Mouse (Mus musculus): ENCODE results near the gene Tex261. TPM values are rescaled to one million over a fixed set of nuclear protein-coding genes. Genes with fewer than 3 reads are reported as not detected.

Gene Tex261
- total and polyA plus RNA-seq, 2 experiments from 2014 or later = 42.3 to 80.4 TPM

GRCm38 (mm10) chr6:83743212-83743611 is 32.4 kb downstream of the Tex261 start:
- no peak overlapping the region for H3K4me3 ChIP-seq (ENCODE audit: low read depth, low read length)
- no peak for ATAC-seq
- WGBS = 56% methylated on average over 5 of the region's 5 CpGs
- H3K9me3 ChIP-seq (ENCODE audit: low read length) = no peaks in the 10 kb centered on the region
- H3K27ac ChIP-seq (ENCODE audit: low read depth, low read length) = no peak overlapping the region
- no peak for TF ChIP-seq CTCF (IDR thresholded peaks at IDR 0.05; ENCODE audit: low read depth)
- H3K27me3 ChIP-seq (ENCODE audit: insufficient read depth, low read length) = no peaks in the 10 kb centered on the region
- no peak overlapping the region for H3K4me2 ChIP-seq (ENCODE audit: low read depth)
- DNase-seq = no peak
- no peaks in the 10 kb centered on the region for H3K36me3 ChIP-seq (ENCODE audit: insufficient read depth)
- H3K9ac ChIP-seq = no peak overlapping the region
- H3K4me1 ChIP-seq (ENCODE audit: insufficient read depth) = no peaks in the 10 kb centered on the region

DNA sequence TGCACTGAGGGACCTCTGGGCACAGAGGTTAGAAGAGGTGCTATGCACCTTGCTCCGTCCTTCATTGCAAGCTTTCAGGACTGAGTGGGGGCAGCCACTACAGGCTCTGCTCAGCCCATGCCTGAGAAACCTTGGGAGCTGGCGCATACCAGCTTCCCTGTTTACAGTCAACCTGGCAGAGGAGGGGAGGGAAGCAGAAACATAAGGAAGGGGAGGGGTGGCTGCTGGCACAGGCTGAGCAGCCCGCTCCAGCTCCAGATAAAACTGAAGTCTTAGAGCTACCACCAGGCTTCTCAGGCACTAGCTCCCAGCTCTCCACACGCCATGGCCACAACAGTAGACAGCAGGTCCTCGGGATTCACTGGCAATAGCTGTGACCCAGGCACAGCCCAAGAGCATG is 32.9 kb downstream of the Tex261 start, which contains the start of gene Atp6v1b1:
TSS of gene Atp6v1b1 (plus strand) at position 230 of the 400 bp plus-strand sequence.
- no peaks in the 10 kb centered on the region for H3K36me3 ChIP-seq (ENCODE audit: insufficient read depth)
- no peaks in the 10 kb centered on the region for H3K4me1 ChIP-seq (ENCODE audit: insufficient read depth)
- no peak within 1 kb of the TSS for H3K4me3 ChIP-seq (ENCODE audit: low read depth, low read length)
- H3K9ac ChIP-seq = no peak within 1 kb of the TSS
- H3K27ac ChIP-seq (ENCODE audit: low read depth, low read length) = no peak within 1 kb of the TSS
- ATAC-seq (peak; percentile 61), DNase-seq (no peak)
- WGBS = 40% methylated on average over 5 of the region's 5 CpGs
- no peaks in the 10 kb centered on the region for H3K9me3 ChIP-seq (ENCODE audit: low read length)
- TF ChIP-seq CTCF (IDR thresholded peaks at IDR 0.05; ENCODE audit: low read depth) = no peak
- H3K4me2 ChIP-seq (ENCODE audit: low read depth) = no peak within 1 kb of the TSS
- no peaks in the 10 kb centered on the region for H3K27me3 ChIP-seq (ENCODE audit: insufficient read depth, low read length)

DNA sequence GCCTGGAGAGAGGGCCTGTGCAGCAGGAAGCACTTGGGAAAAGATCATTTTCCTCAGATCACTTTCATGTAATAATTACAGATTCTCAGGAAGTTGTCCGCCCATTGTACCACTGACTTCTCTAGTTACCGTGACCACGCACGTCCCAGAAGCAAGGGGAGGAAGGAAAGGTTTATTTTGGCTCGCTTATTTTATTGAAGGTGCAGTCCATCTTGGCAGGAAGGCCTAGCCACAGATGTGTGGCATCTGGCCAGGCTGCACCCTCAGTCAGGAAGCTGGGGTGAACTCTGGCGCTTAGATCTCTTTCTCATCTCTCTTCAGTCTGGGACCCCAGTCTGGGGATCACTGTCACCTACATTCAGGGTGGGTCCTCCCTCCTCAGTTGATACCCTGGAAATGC is 37.0 kb downstream of the Tex261 start:
- no peak for TF ChIP-seq CTCF (IDR thresholded peaks at IDR 0.05; ENCODE audit: low read depth)
- Histone ChIP-seq H3K4me1 (ENCODE audit: insufficient read depth) (no peaks in the 10 kb centered on the region), H3K9ac (no peak overlapping the region), H3K4me2 (ENCODE audit: low read depth) (no peak overlapping the region), H3K27ac (ENCODE audit: low read depth, low read length) (no peak overlapping the region), H3K9me3 (ENCODE audit: low read length) (no peaks in the 10 kb centered on the region), H3K36me3 (ENCODE audit: insufficient read depth) (no peaks in the 10 kb centered on the region), H3K27me3 (ENCODE audit: insufficient read depth, low read length) (no peaks in the 10 kb centered on the region), H3K4me3 (ENCODE audit: low read depth, low read length) (no peak overlapping the region)
- DNase-seq (no peak), ATAC-seq (no peak)
- WGBS = 83% methylated on average over 6 of the region's 6 CpGs

DNA sequence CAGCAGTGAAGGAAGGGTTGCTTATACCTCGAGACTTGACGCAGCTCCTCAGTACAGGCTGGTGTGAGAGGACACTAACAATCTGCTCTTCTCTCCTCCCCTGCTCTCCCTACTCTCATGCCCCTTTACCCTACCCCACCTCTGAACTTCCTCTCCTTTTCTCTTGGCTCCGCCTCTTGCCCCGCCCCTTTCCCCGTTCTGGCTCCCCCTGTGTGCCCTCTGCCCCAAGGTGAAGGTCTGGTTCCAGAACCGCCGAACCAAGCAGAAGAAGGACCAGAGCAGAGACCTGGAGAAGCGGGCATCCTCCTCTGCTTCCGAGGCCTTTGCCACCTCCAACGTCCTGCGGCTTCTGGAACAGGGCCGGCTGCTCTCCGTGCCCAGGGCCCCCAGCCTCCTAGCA is 38.3 kb downstream of the Tex261 start:
- 34% methylated on average over 13 of the region's 13 CpGs for WGBS
- H3K4me1 ChIP-seq (ENCODE audit: insufficient read depth) = no peaks in the 10 kb centered on the region
- no peaks in the 10 kb centered on the region for H3K27me3 ChIP-seq (ENCODE audit: insufficient read depth, low read length)
- H3K9ac ChIP-seq = no peak overlapping the region
- no peak for TF ChIP-seq CTCF (IDR thresholded peaks at IDR 0.05; ENCODE audit: low read depth)
- no peak overlapping the region for H3K4me3 ChIP-seq (ENCODE audit: low read depth, low read length)
- no peaks in the 10 kb centered on the region for H3K9me3 ChIP-seq (ENCODE audit: low read length)
- no peak overlapping the region for H3K27ac ChIP-seq (ENCODE audit: low read depth, low read length)
- no peaks in the 10 kb centered on the region for H3K36me3 ChIP-seq (ENCODE audit: insufficient read depth)
- ATAC-seq (no peak), DNase-seq (no peak)
- H3K4me2 ChIP-seq (ENCODE audit: low read depth) = no peak overlapping the region

DNA sequence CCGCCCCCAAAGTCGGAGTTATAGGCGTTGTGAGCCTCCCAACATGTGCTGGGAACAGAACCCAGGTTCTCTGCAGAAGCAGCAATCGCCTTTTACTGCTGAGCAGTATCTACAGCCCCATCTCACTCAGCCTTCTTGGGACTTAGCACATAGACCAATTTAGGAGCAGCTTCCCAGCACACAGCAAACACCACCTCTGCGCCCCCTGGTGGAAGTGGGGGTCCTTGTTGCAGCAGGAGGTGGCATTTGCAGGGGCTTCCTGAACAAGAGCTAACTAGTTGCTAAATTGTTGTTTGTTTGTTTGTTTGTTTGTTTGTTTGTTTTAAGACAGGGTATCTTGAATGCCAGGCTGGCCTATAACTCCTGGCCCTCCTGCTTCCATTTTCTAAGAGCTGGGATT is 44.5 kb downstream of the Tex261 start:
- Histone ChIP-seq H3K36me3 (ENCODE audit: insufficient read depth) (no peaks in the 10 kb centered on the region), H3K4me2 (ENCODE audit: low read depth) (no peak overlapping the region), H3K9ac (no peak overlapping the region), H3K4me1 (ENCODE audit: insufficient read depth) (no peaks in the 10 kb centered on the region), H3K27me3 (ENCODE audit: insufficient read depth, low read length) (peaks cover 3% of the 10 kb centered on the region), H3K4me3 (ENCODE audit: low read depth, low read length) (no peak overlapping the region), H3K9me3 (ENCODE audit: low read length) (no peaks in the 10 kb centered on the region), H3K27ac (ENCODE audit: low read depth, low read length) (no peak overlapping the region)
- no peak for DNase-seq
- no peak for ATAC-seq
- 28% methylated on average over 5 of the region's 5 CpGs for WGBS
- peak; percentile 66 for TF ChIP-seq CTCF (IDR thresholded peaks at IDR 0.05; ENCODE audit: low read depth)

GRCm38 (mm10) chr6:83729350-83729970 is 46.2 kb downstream of the Tex261 start:
- H3K27ac ChIP-seq (ENCODE audit: low read depth, low read length) = no peak overlapping the region

DNA sequence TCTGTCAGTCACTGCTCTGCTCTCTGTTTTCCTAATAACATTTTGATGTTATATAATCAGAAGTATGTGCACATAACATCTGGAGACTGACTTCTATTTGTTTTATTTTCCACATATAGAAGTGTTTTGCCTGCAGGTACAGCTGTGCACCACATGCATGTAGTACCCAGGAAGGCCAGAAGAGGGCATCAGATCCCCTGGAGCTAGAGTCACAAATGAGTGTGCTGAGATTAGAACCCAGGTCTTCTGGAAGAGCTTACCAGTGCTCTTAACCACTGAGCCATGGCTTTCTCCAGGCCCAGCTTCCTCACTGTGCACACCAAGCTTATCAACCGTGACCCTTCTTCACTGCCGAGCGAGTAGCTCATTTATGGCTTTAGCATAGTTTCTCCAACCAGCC is 47.1 kb downstream of the Tex261 start:
- ATAC-seq = no peak
- Histone ChIP-seq H3K36me3 (ENCODE audit: insufficient read depth) (no peaks in the 10 kb centered on the region), H3K9ac (no peak overlapping the region), H3K27ac (ENCODE audit: low read depth, low read length) (no peak overlapping the region), H3K4me2 (ENCODE audit: low read depth) (no peak overlapping the region), H3K4me3 (ENCODE audit: low read depth, low read length) (no peak overlapping the region), H3K27me3 (ENCODE audit: insufficient read depth, low read length) (peaks cover 6% of the 10 kb centered on the region), H3K4me1 (ENCODE audit: insufficient read depth) (no peaks in the 10 kb centered on the region), H3K9me3 (ENCODE audit: low read length) (no peaks in the 10 kb centered on the region)
- peak; percentile 54 for TF ChIP-seq CTCF (IDR thresholded peaks at IDR 0.05; ENCODE audit: low read depth)
- DNase-seq = no peak
- WGBS = 93% methylated on average over 3 of the region's 3 CpGs

More at GRCm38 (mm10) chr6:83729350-83729970, 46.2 kb downstream of the Tex261 start:
- H3K4me3 ChIP-seq (ENCODE audit: low read depth, low read length) = no peak overlapping the region
- no peak overlapping the region for H3K4me2 ChIP-seq (ENCODE audit: low read depth)
- H3K36me3 ChIP-seq (ENCODE audit: insufficient read depth) = no peaks in the 10 kb centered on the region
- DNase-seq = no peak
- peaks cover 3% of the 10 kb centered on the region for H3K27me3 ChIP-seq (ENCODE audit: insufficient read depth, low read length)
- no peak for ATAC-seq
- no peaks in the 10 kb centered on the region for H3K4me1 ChIP-seq (ENCODE audit: insufficient read depth)
- 77% methylated on average over 14 of the region's 14 CpGs for WGBS
- H3K9ac ChIP-seq = no peak overlapping the region
- no peak for TF ChIP-seq CTCF (IDR thresholded peaks at IDR 0.05; ENCODE audit: low read depth)
- H3K9me3 ChIP-seq (ENCODE audit: low read length) = no peaks in the 10 kb centered on the region
